Mouse (Mus musculus) intestine, embryonic 15.5 days (tissue): ENCODE measurements around the gene Ear10. TPM values are rescaled to one million over a fixed set of nuclear protein-coding genes. Genes with fewer than 3 reads are reported as not detected.
"Not testable (repeated sequence)": the region's sequence is repeated elsewhere in the genome, so short reads cannot be mapped to it uniquely, and the experiment has no call there.

Experiments
- ATAC-seq: fragments of 200-750 bp; cut with Nextera tagmentation; 2 replicates; pipeline ENCODE4 v1.8.0; 2017; ENCODE audit warnings: moderate TSS enrichment, moderate library complexity
- H3K27ac ChIP-seq: fragments of 300-500 bp; sonication (generic); 2 replicates; pipeline ENCODE4 v1.5.1; 2015; ENCODE audit warnings: mild to moderate bottlenecking, inconsistent platforms
- H3K27me3 ChIP-seq: fragments of 300-500 bp; sonication (generic); replicated peaks from 2 replicates; pipeline ENCODE4 v1.6.1; 2015; ENCODE audit warnings: inconsistent platforms
- H3K36me3 ChIP-seq: fragments of 300-500 bp; sonication (generic); 2 replicates; pipeline ENCODE4 v1.6.1; 2015; ENCODE audit warnings: inconsistent platforms
- H3K4me1 ChIP-seq: fragments of 300-500 bp; sonication (generic); replicated peaks from 2 replicates; pipeline ENCODE4 v1.6.1; 2015; ENCODE audit warnings: inconsistent platforms
- H3K4me2 ChIP-seq: fragments of 300-500 bp; sonication (generic); replicated peaks from 2 replicates; pipeline ENCODE4 v1.6.1; 2015; ENCODE audit warnings: mild to moderate bottlenecking, inconsistent platforms
- H3K4me3 ChIP-seq: fragments of 300-500 bp; sonication (generic); replicated peaks from 2 replicates; pipeline ENCODE4 v1.5.1; 2015; ENCODE audit warnings: inconsistent platforms
- H3K9ac ChIP-seq: fragments of 300-500 bp; sonication (generic); 2 replicates; pipeline ENCODE4 v1.6.1; 2015; ENCODE audit warnings: inconsistent platforms
- H3K9me3 ChIP-seq: fragments of 300-500 bp; sonication (generic); 2 replicates; pipeline ENCODE4 v1.6.1; 2016; ENCODE audit warnings: inconsistent platforms
- WGBS: fragments of 180-500 bp; shearing (Covaris S2); methylation state at CpG from one replicate; pipeline ENCODE4 v1.1.7; 2015; 5-methylcytosine and 5-hydroxymethylcytosine counted together
- polyA plus RNA-seq: library from polyadenylated mRNA; unstranded; fragments of >200 nt; fragmentation: Nextera tagmentation; extraction: Ambion mirVana; gene quantifications from 2 replicates; pipeline ENCODE4 v1.2.1, GENCODE M21; 2015

Ear10 gene
- not detected in 2 replicates for polyA plus RNA-seq

DNA sequence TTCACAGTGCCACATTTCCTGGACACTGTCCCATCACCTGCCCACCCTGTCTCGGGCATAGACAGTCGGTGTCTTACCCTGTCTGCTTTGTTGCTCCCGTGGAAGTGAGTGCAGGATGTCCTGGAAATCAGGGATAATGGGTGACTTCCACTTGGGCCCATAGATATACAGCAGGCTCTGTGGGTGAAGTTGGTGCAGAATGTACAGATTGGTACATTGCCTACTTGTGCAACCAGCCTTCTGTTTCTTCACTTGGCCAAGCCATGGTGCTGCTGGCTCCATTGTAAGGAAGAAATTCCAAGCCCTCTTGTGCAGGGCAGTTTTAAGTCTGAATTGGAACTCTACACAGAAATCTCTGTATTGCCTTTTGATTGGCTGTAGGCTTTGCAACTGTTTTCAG is at the start of gene Ear10:
TSS of gene Ear10 (minus strand) at position 101 of the 400 bp plus-strand sequence.
- H3K36me3 ChIP-seq, H3K4me2 ChIP-seq, H3K9ac ChIP-seq, H3K27me3 ChIP-seq, H3K9me3 ChIP-seq, H3K4me3 ChIP-seq, ATAC-seq, H3K4me1 ChIP-seq, H3K27ac ChIP-seq: not testable (repeated sequence)
- 88% methylated on average over 3 of the region's 3 CpGs for WGBS

- not testable (repeated sequence) for H3K4me2 ChIP-seq, H3K4me3 ChIP-seq, H3K36me3 ChIP-seq, H3K27ac ChIP-seq, ATAC-seq, H3K9ac ChIP-seq, H3K4me1 ChIP-seq, H3K27me3 ChIP-seq, H3K9me3 ChIP-seq
- no CpG with 5 or more reads among the region's 2 CpGs for WGBS
Measured at GRCm38 (mm10) chr14:43956769-43957168, 33.4 kb upstream of the Ear10 start, which contains the start of gene Ang5. Gene Ang5 (plus strand): TSS chr14:43957069.

DNA sequence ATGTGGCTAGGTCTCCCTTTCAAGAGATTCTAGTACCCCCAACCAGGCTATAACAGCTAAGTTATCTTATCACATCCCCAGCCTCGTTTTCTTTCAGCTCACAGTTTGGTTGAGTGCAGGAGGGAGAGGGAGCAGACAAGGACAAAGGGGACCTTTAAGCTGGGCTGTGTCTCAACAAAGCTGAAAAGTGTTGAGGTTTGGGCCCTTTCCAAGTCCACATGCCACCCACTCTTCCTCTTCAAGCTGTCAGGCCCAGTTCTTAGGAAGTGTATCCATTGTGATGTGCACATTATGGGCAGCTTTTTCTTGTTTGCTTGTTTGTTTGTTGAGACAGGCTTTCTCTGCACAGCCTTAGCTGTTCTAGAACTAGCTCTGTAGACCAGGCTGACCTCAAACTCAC is 31.7 kb upstream of the Ear10 start:
- not testable (repeated sequence) for H3K4me2 ChIP-seq, H3K9ac ChIP-seq, ATAC-seq, H3K9me3 ChIP-seq, H3K27ac ChIP-seq, H3K4me3 ChIP-seq, H3K36me3 ChIP-seq, H3K27me3 ChIP-seq, H3K4me1 ChIP-seq
- no CpG with 5 or more reads among the region's 1 CpGs for WGBS

DNA sequence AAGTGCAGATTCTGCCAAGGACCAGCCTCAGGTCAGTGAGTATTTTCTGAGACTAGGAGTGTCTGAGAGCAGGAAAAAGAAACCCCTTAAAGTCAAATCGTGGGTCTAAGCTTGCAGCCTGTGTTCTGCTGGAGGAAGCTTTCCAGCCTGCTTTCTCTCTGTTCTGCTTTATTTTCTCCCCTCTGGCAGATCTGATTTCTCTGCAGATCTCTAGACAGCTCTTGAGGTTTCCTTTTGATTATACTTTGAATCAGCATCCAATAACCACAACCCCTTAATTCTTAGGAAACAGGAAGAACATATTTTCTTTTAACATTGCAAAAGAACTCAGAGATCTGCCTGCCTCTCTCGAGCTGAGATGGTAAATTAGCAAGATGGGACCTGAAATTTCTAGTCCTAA is 30.0 kb upstream of the Ear10 start:
- 19% methylated on average over 2 of the region's 2 CpGs for WGBS

DNA sequence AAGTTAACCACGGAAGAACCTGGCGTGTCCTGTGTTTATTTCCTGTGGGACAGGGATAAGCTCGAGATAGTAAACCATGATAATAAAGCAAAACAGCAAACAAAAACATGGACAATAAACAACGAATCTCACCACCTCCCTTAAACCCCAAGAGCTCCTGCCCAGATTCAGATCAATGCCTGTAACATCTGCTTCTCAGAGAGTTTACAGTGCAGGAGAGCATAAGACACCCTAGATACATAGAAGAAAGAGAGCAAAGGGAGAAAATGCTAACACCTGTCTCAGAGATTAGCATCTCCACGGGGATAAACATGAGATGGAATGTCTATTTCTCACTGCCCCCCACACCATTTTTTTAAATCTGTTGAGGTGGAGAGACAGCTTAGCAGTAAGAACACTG is 10.0 kb upstream of the Ear10 start:
- H3K36me3 ChIP-seq, H3K9ac ChIP-seq, H3K4me3 ChIP-seq, H3K4me2 ChIP-seq, H3K27ac ChIP-seq, H3K9me3 ChIP-seq, H3K27me3 ChIP-seq, ATAC-seq, H3K4me1 ChIP-seq: not testable (repeated sequence)
- 51% methylated on average over 5 of the region's 5 CpGs for WGBS

More for the DNA sequence above, 30.0 kb upstream of the Ear10 start:
- not testable (repeated sequence) for H3K27ac ChIP-seq, H3K4me2 ChIP-seq, H3K36me3 ChIP-seq, H3K9me3 ChIP-seq, H3K27me3 ChIP-seq, H3K4me1 ChIP-seq, ATAC-seq, H3K4me3 ChIP-seq, H3K9ac ChIP-seq

- not testable (repeated sequence) for ATAC-seq, H3K27ac ChIP-seq, H3K9ac ChIP-seq, H3K36me3 ChIP-seq, H3K4me1 ChIP-seq, H3K4me2 ChIP-seq, H3K27me3 ChIP-seq, H3K9me3 ChIP-seq, H3K4me3 ChIP-seq
- WGBS: 17% methylated on average over 8 of the region's 8 CpGs
Measured at GRCm38 (mm10) chr14:43932991-43933390, 9.6 kb upstream of the Ear10 start.

DNA sequence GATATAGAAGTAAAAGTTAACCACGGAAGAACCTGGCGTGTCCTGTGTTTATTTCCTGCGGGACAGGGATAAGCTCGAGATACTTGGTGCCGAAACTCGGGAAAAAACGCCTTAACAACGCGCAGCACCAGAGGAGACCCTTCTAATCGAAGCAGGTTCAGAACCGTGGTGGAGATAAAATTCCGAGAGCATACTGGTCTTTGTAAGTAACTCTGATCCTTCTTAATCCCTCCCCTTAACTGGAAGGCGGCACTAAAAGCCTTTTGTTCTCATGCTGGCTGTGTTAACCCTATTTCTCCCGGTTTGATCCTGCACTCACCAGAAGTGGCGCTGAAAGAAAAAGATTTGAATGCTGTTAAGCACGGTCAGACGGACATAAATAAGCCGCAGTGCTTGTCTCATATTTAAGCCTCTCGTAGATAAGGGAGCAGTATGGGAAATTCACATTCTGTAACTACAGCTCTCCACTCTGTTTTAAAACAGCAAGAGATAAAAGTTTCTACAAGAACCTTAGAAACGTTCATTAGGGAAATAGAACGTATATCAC is 2.1 kb upstream of the Ear10 start:
- not testable (repeated sequence) for H3K4me1 ChIP-seq, H3K27me3 ChIP-seq, H3K9me3 ChIP-seq, H3K36me3 ChIP-seq
- Histone ChIP-seq H3K4me2 (peak overlapping the region; percentile 49), H3K9ac (peak overlapping the region; percentile 44), H3K4me3 (peak overlapping the region; percentile 45), H3K27ac (peak overlapping the region; percentile 82)
- peak; percentile 92 for ATAC-seq
- 6% methylated on average over 21 of the region's 21 CpGs for WGBS

DNA sequence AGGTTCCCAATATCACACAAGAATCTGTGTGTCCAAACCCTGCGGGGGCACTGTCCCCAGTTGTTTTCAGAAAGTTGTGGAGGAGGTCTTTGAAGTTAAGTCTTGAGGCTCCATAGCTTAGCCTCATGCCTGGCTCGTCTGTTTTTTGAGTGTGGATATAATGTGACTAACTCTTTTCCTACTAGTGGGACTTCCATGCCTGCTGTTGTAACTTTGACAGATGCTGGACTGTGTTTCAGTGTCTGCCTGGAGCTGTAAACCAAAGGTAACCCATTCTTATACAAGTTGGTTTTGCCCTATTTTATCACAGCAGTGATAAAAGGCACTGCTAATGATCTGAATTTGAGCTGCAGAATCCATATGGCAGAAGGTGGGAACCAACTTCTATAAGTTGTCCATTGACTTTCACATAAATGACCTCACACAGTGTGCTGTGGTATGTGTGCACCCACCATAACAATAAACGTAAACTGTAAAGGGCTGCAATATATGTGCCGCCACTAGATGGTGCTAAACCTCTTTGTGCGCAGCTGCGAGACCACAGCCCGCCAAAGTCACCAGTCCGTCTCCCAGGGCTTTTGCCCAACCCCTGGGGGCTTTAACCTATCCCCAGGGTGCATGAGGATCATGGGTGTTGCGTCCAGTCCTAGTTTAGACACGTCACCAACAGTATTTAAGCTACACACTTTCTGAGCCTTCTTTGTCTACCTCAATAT is 1.5 kb upstream of the Ear10 start, which contains the start of gene Gm8113:
TSS of gene Gm8113 (plus strand) at position 703 of the 716 bp plus-strand sequence.
- not testable (repeated sequence) for H3K9me3 ChIP-seq, H3K27me3 ChIP-seq, H3K36me3 ChIP-seq, H3K4me1 ChIP-seq
- Histone ChIP-seq H3K4me2 (peak within 1 kb of the TSS; percentile 49), H3K4me3 (peak within 1 kb of the TSS; percentile 45), H3K27ac (peak within 1 kb of the TSS; percentile 82), H3K9ac (peak within 1 kb of the TSS; percentile 44)
- WGBS: 11% methylated on average over 10 of the region's 10 CpGs
- peak; percentile 99 for ATAC-seq

- not testable (repeated sequence) for H3K36me3 ChIP-seq, H3K4me3 ChIP-seq, ATAC-seq, H3K27ac ChIP-seq, H3K9ac ChIP-seq, H3K9me3 ChIP-seq, H3K4me1 ChIP-seq, H3K27me3 ChIP-seq, H3K4me2 ChIP-seq
Measured at GRCm38 (mm10) chr14:43918214-43918613, 5.1 kb downstream of the Ear10 start.

GRCm38 (mm10) chr14:43898577-43898976 is 24.8 kb downstream of the Ear10 start:
- H3K9me3 ChIP-seq, H3K4me2 ChIP-seq, H3K27me3 ChIP-seq, H3K36me3 ChIP-seq, H3K4me1 ChIP-seq, H3K27ac ChIP-seq, H3K4me3 ChIP-seq, H3K9ac ChIP-seq: not testable (repeated sequence)
- WGBS: 74% methylated on average over 3 of the region's 3 CpGs
- peak; percentile 86 for ATAC-seq

GRCm38 (mm10) chr14:43895357-43895756 is 28.0 kb downstream of the Ear10 start:
- H3K9ac ChIP-seq, H3K4me3 ChIP-seq, H3K36me3 ChIP-seq, H3K27ac ChIP-seq, H3K9me3 ChIP-seq, H3K27me3 ChIP-seq, H3K4me1 ChIP-seq, H3K4me2 ChIP-seq: not testable (repeated sequence)
- peak; percentile 75 for ATAC-seq
- 38% methylated on average over 1 of the region's 2 CpGs for WGBS

- H3K9ac ChIP-seq, H3K27me3 ChIP-seq, H3K4me2 ChIP-seq, H3K27ac ChIP-seq, ATAC-seq, H3K4me3 ChIP-seq, H3K9me3 ChIP-seq, H3K36me3 ChIP-seq, H3K4me1 ChIP-seq: not testable (repeated sequence)
- 88% methylated on average over 1 of the region's 1 CpGs for WGBS
Measured at GRCm38 (mm10) chr14:43891288-43891687, 32.1 kb downstream of the Ear10 start.

GRCm38 (mm10) chr14:43886235-43886634 is 37.1 kb downstream of the Ear10 start:
- WGBS: 44% methylated on average over 1 of the region's 1 CpGs
- not testable (repeated sequence) for H3K9ac ChIP-seq, H3K27ac ChIP-seq, H3K4me3 ChIP-seq, ATAC-seq, H3K4me2 ChIP-seq, H3K9me3 ChIP-seq, H3K4me1 ChIP-seq, H3K27me3 ChIP-seq, H3K36me3 ChIP-seq
